Mouse (Mus musculus): Measurements from ENCODE around the gene D1Ertd622e.

DNA sequence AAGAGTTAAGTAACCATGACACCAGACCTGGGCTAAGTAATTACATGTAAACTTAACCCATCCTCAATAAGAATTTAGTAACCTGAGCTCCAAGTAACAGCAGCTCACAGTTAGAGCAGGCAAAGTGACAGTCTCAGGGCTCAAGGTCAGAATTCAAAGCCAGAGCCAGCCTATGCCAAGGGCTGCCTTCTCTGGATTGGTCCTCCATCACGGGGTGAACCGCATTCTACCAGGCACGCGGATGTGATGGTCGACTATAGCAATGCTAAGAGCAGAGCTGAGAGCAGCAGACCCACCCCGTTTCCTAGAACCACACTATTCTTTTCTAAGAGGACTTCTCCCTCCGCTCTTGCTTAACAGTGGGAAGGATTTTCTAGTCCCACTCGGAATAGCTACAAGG, 27.8 kb downstream of the D1Ertd622e start:
- TF ChIP-seq CTCF (IDR thresholded peaks at IDR 0.05) (no peak), EP300 (IDR thresholded peaks at IDR 0.05) (no peak)

Data from lung, postnatal 0 days (tissue).